Mouse (Mus musculus) MEL (cell line): Measurements from ENCODE around the gene Olfr464. TPM values are rescaled to one million over a fixed set of nuclear protein-coding genes. Genes with fewer than 3 reads are reported as not detected.

Experiments
- DNase-seq: peaks from one replicate; pipeline ENCODE4 v3.0.0; 2011; ENCODE audit warnings: low read depth, low spot score
- H3K27ac ChIP-seq: 2 replicates; pipeline ENCODE4 v1.5.1; 2012; ENCODE audit warnings: low read depth, mild to moderate bottlenecking, control low read depth, low read length, moderate library complexity; ENCODE audit not compliant: control insufficient read depth
- H3K27me3 ChIP-seq, 2 experiments: fragments of 150-350 bp in 1 of 2; sonication (generic) in 1 of 2; 2 replicates each; pipeline ENCODE4 v1.6.1; 2012; ENCODE audit warnings: low read length in 2 of 2, mild to moderate bottlenecking in 2 of 2, improper control_type of control experiment in 1 of 2, moderate library complexity in 1 of 2; ENCODE audit not compliant: insufficient read depth in 2 of 2, control insufficient read depth in 1 of 2
- H3K36me3 ChIP-seq, 2 experiments: 2 replicates each; pipeline ENCODE4 v1.6.1; 2012 to 2014; ENCODE audit warnings: low read length in 2 of 2, improper control_type of control experiment in 1 of 2, inconsistent platforms in 1 of 2, mild to moderate bottlenecking in 1 of 2; ENCODE audit not compliant: insufficient read depth in 2 of 2, control insufficient read depth in 1 of 2
- H3K4me1 ChIP-seq, 2 experiments: fragments of 150-350 bp in 1 of 2; sonication (generic) in 1 of 2; 2 replicates each; pipeline ENCODE4 v1.6.1; 2012; ENCODE audit warnings: low read length in 2 of 2, improper control_type of control experiment in 1 of 2, mild to moderate bottlenecking in 1 of 2; ENCODE audit not compliant: insufficient read depth in 2 of 2, control insufficient read depth in 1 of 2
- H3K4me3 ChIP-seq, 2 experiments: fragments of 150-350 bp in 1 of 2; sonication (generic) in 1 of 2; 2 replicates each; pipeline ENCODE4 v1.5.1; 2012; ENCODE audit warnings: low read depth in 2 of 2, low read length in 2 of 2, mild to moderate bottlenecking in 2 of 2, moderate library complexity in 2 of 2, control low read depth in 1 of 2, improper control_type of control experiment in 1 of 2; ENCODE audit not compliant: control insufficient read depth in 1 of 2, insufficient read depth in 1 of 2
- H3K79me2 ChIP-seq: 2 replicates; pipeline ENCODE4 v1.6.1; 2012; ENCODE audit warnings: mild to moderate bottlenecking, low read length, moderate library complexity; ENCODE audit not compliant: control insufficient read depth, poor library complexity, insufficient read depth
- H3K9ac ChIP-seq: 2 replicates; pipeline ENCODE4 v1.6.1; 2012; ENCODE audit warnings: low read depth, mild to moderate bottlenecking, control low read depth, low read length, moderate library complexity; ENCODE audit not compliant: control insufficient read depth, poor library complexity, severe bottlenecking
- H3K9me3 ChIP-seq: fragments of 150-350 bp; sonication (generic); replicated peaks from 2 replicates; pipeline ENCODE4 v1.6.1; 2012; ENCODE audit warnings: mild to moderate bottlenecking, low read length, improper control_type of control experiment, moderate library complexity; ENCODE audit not compliant: insufficient read depth
- BHLHE40 ChIP-seq: IDR thresholded peaks from 2 replicates; pipeline ENCODE4 v1.6.1; 2012; ENCODE audit warnings: low read depth, mild to moderate bottlenecking, inconsistent platforms, low read length, improper control_type of control experiment, borderline replicate concordance
- CHD1 ChIP-seq: IDR thresholded peaks from 2 replicates; pipeline ENCODE4 v1.6.1; 2012; ENCODE audit warnings: low read depth, mild to moderate bottlenecking, inconsistent platforms, low read length, improper control_type of control experiment
- CHD2 ChIP-seq: IDR thresholded peaks from 2 replicates; pipeline ENCODE4 v1.6.1; 2011; ENCODE audit warnings: low read length, improper control_type of control experiment
- ELF1 ChIP-seq: IDR thresholded peaks from 2 replicates; pipeline ENCODE4 v1.6.1; 2014; ENCODE audit warnings: low read depth, mild to moderate bottlenecking, inconsistent platforms, low read length, improper control_type of control experiment, moderate library complexity
- EP300 ChIP-seq, 2 experiments: IDR thresholded peaks; 2 replicates each; pipeline ENCODE4 v1.6.1; 2011; ENCODE audit warnings: improper control_type of control experiment in 2 of 2, low read length in 2 of 2, low read depth in 1 of 2, mild to moderate bottlenecking in 1 of 2
- GABPA ChIP-seq: IDR thresholded peaks from 2 replicates; pipeline ENCODE4 v1.6.1; 2012; ENCODE audit warnings: low read depth, mild to moderate bottlenecking, inconsistent platforms, low read length, improper control_type of control experiment, moderate library complexity
- HCFC1 ChIP-seq: IDR thresholded peaks from 2 replicates; pipeline ENCODE4 v1.6.1; 2012; ENCODE audit warnings: low read depth, mild to moderate bottlenecking, inconsistent platforms, low read length, improper control_type of control experiment, moderate library complexity
- KAT2A ChIP-seq: conservative IDR thresholded peaks from 2 replicates; pipeline ENCODE4 v1.6.1; 2012; ENCODE audit warnings: low read depth, low read length, improper control_type of control experiment, inconsistent platforms
- MAFK ChIP-seq: IDR thresholded peaks from 2 replicates; pipeline ENCODE4 v1.6.1; 2011; ENCODE audit warnings: low read depth, mild to moderate bottlenecking, low read length, improper control_type of control experiment, borderline replicate concordance
- MEF2A ChIP-seq: IDR thresholded peaks from 2 replicates; pipeline ENCODE4 v1.6.1; 2014; ENCODE audit warnings: low read depth, mild to moderate bottlenecking, inconsistent platforms, low read length, improper control_type of control experiment; ENCODE audit not compliant: poor library complexity, insufficient replicate concordance, severe bottlenecking; ENCODE audit errors: extremely low read depth
- MXI1 ChIP-seq: IDR thresholded peaks from 2 replicates; pipeline ENCODE4 v1.6.1; 2011; ENCODE audit warnings: mild to moderate bottlenecking, low read depth, low read length, improper control_type of control experiment
- MYB ChIP-seq: IDR thresholded peaks from 2 replicates; pipeline ENCODE4 v1.6.1; 2011; ENCODE audit warnings: mild to moderate bottlenecking, low read depth, low read length, improper control_type of control experiment
- MYC ChIP-seq: IDR thresholded peaks from 2 replicates; pipeline ENCODE4 v1.6.1; 2011; ENCODE audit warnings: low read depth, mild to moderate bottlenecking, low read length, improper control_type of control experiment, moderate library complexity
- NELFE ChIP-seq: IDR thresholded peaks from 2 replicates; pipeline ENCODE4 v1.6.1; 2011; ENCODE audit warnings: low read depth, low read length, improper control_type of control experiment
- POLR2AphosphoS2 ChIP-seq: IDR thresholded peaks from 2 replicates; pipeline ENCODE4 v1.6.1; 2011; ENCODE audit warnings: low read length, improper control_type of control experiment
- POLR2AphosphoS5 ChIP-seq: IDR thresholded peaks from 2 replicates; pipeline ENCODE4 v1.6.1; 2012; ENCODE audit warnings: low read depth, borderline replicate concordance, mild to moderate bottlenecking, inconsistent platforms, low read length, moderate library complexity, mixed read lengths
- RAD21 ChIP-seq: IDR thresholded peaks from 2 replicates; pipeline ENCODE4 v1.6.1; 2011; ENCODE audit warnings: mild to moderate bottlenecking, low read depth, low read length, improper control_type of control experiment
- RCOR1 ChIP-seq: IDR thresholded peaks from 2 replicates; pipeline ENCODE4 v1.6.1; 2012; ENCODE audit warnings: low read depth, mild to moderate bottlenecking, inconsistent platforms, low read length, improper control_type of control experiment
- SIN3A ChIP-seq: IDR thresholded peaks from 2 replicates; pipeline ENCODE4 v1.6.1; 2012; ENCODE audit warnings: low read length, improper control_type of control experiment, inconsistent platforms
- SMC3 ChIP-seq: IDR thresholded peaks from 2 replicates; pipeline ENCODE4 v1.6.1; 2011; ENCODE audit warnings: low read depth, low read length, improper control_type of control experiment
- TAL1 ChIP-seq: IDR thresholded peaks from 2 replicates; pipeline ENCODE4 v1.6.1; 2012; ENCODE audit warnings: mild to moderate bottlenecking, inconsistent platforms, low read length, moderate library complexity, mixed read lengths
- TCF12 ChIP-seq: IDR thresholded peaks from 2 replicates; pipeline ENCODE4 v1.6.1; 2014; ENCODE audit warnings: low read depth, mild to moderate bottlenecking, inconsistent platforms, low read length, improper control_type of control experiment, moderate library complexity
- UBTF ChIP-seq: IDR thresholded peaks from 2 replicates; pipeline ENCODE4 v1.6.1; 2012; ENCODE audit warnings: low read depth, mild to moderate bottlenecking, inconsistent platforms, low read length, improper control_type of control experiment, moderate library complexity, borderline replicate concordance; ENCODE audit not compliant: insufficient read depth
- USF1 ChIP-seq: IDR thresholded peaks from 2 replicates; pipeline ENCODE4 v1.6.1; 2014; ENCODE audit warnings: low read depth, mild to moderate bottlenecking, inconsistent platforms, low read length, improper control_type of control experiment, moderate library complexity
- ZC3H11A ChIP-seq: IDR thresholded peaks from 2 replicates; pipeline ENCODE4 v1.6.1; 2012; ENCODE audit warnings: low read depth, mild to moderate bottlenecking, inconsistent platforms, low read length, improper control_type of control experiment
- ZKSCAN1 ChIP-seq: IDR thresholded peaks from 2 replicates; pipeline ENCODE4 v1.6.1; 2012; ENCODE audit warnings: low read depth, mild to moderate bottlenecking, inconsistent platforms, low read length, improper control_type of control experiment, moderate library complexity
- ZMIZ1 ChIP-seq: IDR thresholded peaks from 2 replicates; pipeline ENCODE4 v1.6.1; 2012; ENCODE audit warnings: low read depth, mild to moderate bottlenecking, inconsistent platforms, low read length, improper control_type of control experiment, moderate library complexity
- polyA plus RNA-seq, 2 experiments: library from polyadenylated mRNA; stranded (reverse) in 1 of 2; unstranded in 1 of 2; fragments of >175 nt in 1 of 2; fragments of >200 nt in 1 of 2; gene quantifications; 2 replicates each; pipeline versions ENCODE4 v1.2.1 to v1.2.4; 2012; ENCODE audit warnings: low replicate concordance in 2 of 2, low read depth in 1 of 2; ENCODE audit not compliant: insufficient read length in 2 of 2, insufficient read depth in 1 of 2, missing spikeins in 1 of 2
- total RNA-seq: library from RNA; depleted of rRNA; stranded (reverse); fragments of 300-350 nt; gene quantifications from 2 replicates; pipeline ENCODE4 v1.2.3, GENCODE M21; 2012

Gene Olfr464
- total and polyA plus RNA-seq, 3 experiments: not detected

DNA sequence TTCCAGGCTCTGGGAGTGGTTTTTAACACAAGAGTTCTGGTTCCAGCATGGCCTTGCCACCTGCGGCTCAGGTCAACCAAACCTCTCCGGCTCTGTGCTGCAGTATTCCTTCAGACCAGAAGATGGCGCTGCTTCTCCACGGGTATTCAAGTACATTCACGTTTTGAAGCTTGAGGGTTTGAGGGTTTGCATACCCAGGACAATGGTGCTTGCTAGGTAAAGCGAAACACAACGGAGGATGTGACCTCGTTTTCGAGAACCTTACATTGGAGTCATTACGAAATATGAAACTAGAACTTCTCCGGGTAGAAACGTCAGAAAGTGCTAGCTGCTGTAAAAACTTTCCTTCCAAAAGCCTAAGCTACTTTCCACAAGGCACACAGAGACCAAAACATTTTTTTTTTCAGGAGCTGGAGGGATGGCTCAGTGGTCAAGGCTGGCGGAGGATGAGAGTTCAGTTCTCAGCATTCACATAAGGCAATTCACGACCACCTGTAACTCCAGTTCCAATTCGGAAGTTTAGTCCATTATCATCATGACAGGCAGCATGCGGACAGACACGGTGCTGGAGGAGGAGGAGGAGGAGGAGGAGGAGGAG, 47.0 kb upstream of the Olfr464 start (continued):
- TF ChIP-seq TAL1 (no peak), POLR2AphosphoS5 (no peak), CHD1 (no peak)
- TF ChIP-seq, all 39 proteins: peak for 17

DNA sequence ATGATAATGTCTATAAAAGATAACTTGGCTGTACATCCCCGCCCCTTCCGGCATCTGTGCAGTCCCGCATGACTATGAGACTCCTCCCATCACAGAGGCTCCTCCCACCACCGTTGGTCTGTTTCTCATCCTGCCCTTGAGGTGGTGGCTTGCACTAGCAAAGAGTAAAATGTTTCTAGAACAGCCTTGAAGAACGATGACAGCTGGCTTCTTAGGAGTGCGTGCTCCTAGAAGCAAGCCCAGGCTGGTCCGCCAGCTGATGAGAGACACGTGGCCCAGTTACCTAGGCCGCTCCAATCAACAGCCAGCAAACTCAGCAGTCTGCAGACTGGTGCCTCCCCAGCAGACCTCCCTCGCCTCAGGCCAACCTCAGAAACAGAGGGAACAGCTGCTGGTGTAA, 45.4 kb upstream of the Olfr464 start:
- no peak overlapping the region for H3K9ac ChIP-seq
- TF ChIP-seq NELFE: no peak
- no peak for TF ChIP-seq GABPA
- TF ChIP-seq CHD2: no peak
- TF ChIP-seq MAFK: no peak
- no peak for TF ChIP-seq BHLHE40
- no peak for TF ChIP-seq ZKSCAN1
- no peak for TF ChIP-seq RAD21
- TF ChIP-seq HCFC1: no peak
- TF ChIP-seq ZC3H11A: no peak
- TF ChIP-seq EP300 (IDR thresholded peaks at IDR 0.05; ENCODE audit: low read depth in 1 of 2, low read length in 2 of 2): no peak
- TF ChIP-seq TAL1: no peak
- no peak for TF ChIP-seq TCF12
- no peak for TF ChIP-seq MEF2A
- TF ChIP-seq MXI1: no peak
- TF ChIP-seq POLR2AphosphoS2: no peak
- no peaks in the 10 kb centered on the region for H3K27me3 ChIP-seq
- H3K79me2 ChIP-seq: no peaks in the 10 kb centered on the region
- peak; percentile 23 for DNase-seq
- no peak overlapping the region for H3K27ac ChIP-seq
- peaks cover 2 to 13% of the 10 kb centered on the region in 2 experiments; a peak in 3 of 4 replicates for H3K4me1 ChIP-seq
- H3K9me3 ChIP-seq: no peaks in the 10 kb centered on the region
- no peak overlapping the region for H3K4me3 ChIP-seq
- peaks cover 0 to 2% of the 10 kb centered on the region in 2 experiments; a peak in 1 of 4 replicates for H3K36me3 ChIP-seq

DNA sequence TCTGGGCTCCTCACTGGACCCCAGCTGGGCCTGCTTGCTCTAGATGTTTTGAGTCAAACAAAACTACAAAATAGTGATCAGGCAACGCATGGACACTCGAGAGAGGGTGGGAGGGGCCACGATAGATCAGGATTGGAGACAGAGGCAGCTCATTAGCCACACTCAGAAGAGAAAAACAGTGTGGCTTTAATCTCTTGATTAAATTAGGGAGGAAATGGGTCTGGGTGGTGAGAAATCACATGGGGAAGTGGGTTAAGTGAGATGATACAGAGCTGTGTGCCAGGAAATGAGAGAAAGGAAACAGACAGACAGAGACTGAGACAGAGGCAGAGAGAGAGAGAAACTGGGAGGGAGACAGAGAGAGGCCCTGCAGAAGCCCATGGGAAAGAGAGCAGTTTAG, 44.5 kb upstream of the Olfr464 start:
- no peak overlapping the region for H3K27ac ChIP-seq

More for the DNA sequence above, 44.5 kb upstream of the Olfr464 start:
- H3K4me1 ChIP-seq: peaks cover 2 to 13% of the 10 kb centered on the region in 2 experiments; a peak in 3 of 4 replicates
- H3K36me3 ChIP-seq: peaks cover 0 to 2% of the 10 kb centered on the region in 2 experiments; a peak in 1 of 4 replicates
- H3K79me2 ChIP-seq: no peaks in the 10 kb centered on the region
- no peak overlapping the region for H3K9ac ChIP-seq
- DNase-seq: no peak
- H3K9me3 ChIP-seq: no peaks in the 10 kb centered on the region
- no peak for TF ChIP-seq MXI1
- TF ChIP-seq TCF12: no peak
- TF ChIP-seq HCFC1: no peak
- TF ChIP-seq CHD1: no peak
- TF ChIP-seq ZC3H11A: no peak
- no peak for TF ChIP-seq POLR2AphosphoS2
- TF ChIP-seq ELF1: no peak
- TF ChIP-seq TAL1: no peak
- no peak for TF ChIP-seq SIN3A
- no peak for TF ChIP-seq USF1
- TF ChIP-seq GABPA: no peak
- no peak for TF ChIP-seq SMC3
- no peak for TF ChIP-seq UBTF
- TF ChIP-seq MYC: no peak
- no peak for TF ChIP-seq ZMIZ1
- TF ChIP-seq MYB: no peak
- no peak for TF ChIP-seq KAT2A
- no peak for TF ChIP-seq RCOR1
- H3K4me3 ChIP-seq: no peak overlapping the region
- H3K27me3 ChIP-seq: peaks cover 3 to 4% of the 10 kb centered on the region in 2 experiments; a peak in 2 of 4 replicates
